Mouse (Mus musculus) neural tube, embryonic 13.5 days (tissue): ENCODE measurements around the gene Vti1a. TPM values are rescaled to one million over a fixed set of nuclear protein-coding genes. Genes with fewer than 3 reads are reported as not detected.
A peak's percentile ranks its signal among the peaks of the same experiment; 100 is the strongest.

Source experiments
- ATAC-seq: fragments of 200-750 bp; cut with Nextera tagmentation; 2 replicates; pipeline ENCODE4 v1.8.0; 2017; ENCODE audit warnings: low read depth, mild to moderate bottlenecking, moderate TSS enrichment, moderate library complexity
- H3K27ac ChIP-seq: fragments of 300-500 bp; sonication (generic); replicated peaks from 2 replicates; pipeline ENCODE4 v1.5.1; 2015; ENCODE audit warnings: moderate library complexity, mild to moderate bottlenecking, inconsistent platforms
- H3K27me3 ChIP-seq: fragments of 300-500 bp; sonication (generic); 2 replicates; pipeline ENCODE4 v1.6.1; 2015; ENCODE audit warnings: mild to moderate bottlenecking, inconsistent platforms
- H3K36me3 ChIP-seq: fragments of 300-500 bp; sonication (generic); 2 replicates; pipeline ENCODE4 v1.6.1; 2015; ENCODE audit warnings: mild to moderate bottlenecking, inconsistent platforms
- H3K4me1 ChIP-seq: fragments of 300-500 bp; sonication (generic); replicated peaks from 2 replicates; pipeline ENCODE4 v1.6.1; 2015; ENCODE audit warnings: inconsistent platforms
- H3K4me2 ChIP-seq: fragments of 300-500 bp; sonication (generic); 2 replicates; pipeline ENCODE4 v1.6.1; 2015; ENCODE audit warnings: inconsistent platforms, mild to moderate bottlenecking, moderate library complexity
- H3K4me3 ChIP-seq: fragments of 300-500 bp; sonication (generic); 2 replicates; pipeline ENCODE4 v1.5.1; 2015; ENCODE audit warnings: mild to moderate bottlenecking, inconsistent platforms
- H3K9ac ChIP-seq: fragments of 300-500 bp; sonication (generic); 2 replicates; pipeline ENCODE4 v1.6.1; 2015; ENCODE audit warnings: moderate library complexity, mild to moderate bottlenecking, inconsistent platforms
- H3K9me3 ChIP-seq: fragments of 300-500 bp; sonication (generic); 2 replicates; pipeline ENCODE4 v1.6.1; 2016; ENCODE audit warnings: inconsistent platforms
- WGBS: fragments of 180-500 bp; shearing (Covaris S2); methylation state at CpG from one replicate; pipeline ENCODE4 v1.1.7; 2015; 5-methylcytosine and 5-hydroxymethylcytosine counted together
- polyA plus RNA-seq: library from polyadenylated mRNA; unstranded; fragments of >200 nt; fragmentation: Nextera tagmentation; extraction: Ambion mirVana; gene quantifications from 2 replicates; pipeline ENCODE4 v1.2.1, GENCODE M21; 2015

Gene Vti1a
- polyA plus RNA-seq, 1 experiment from 2014 or later, result 28.8 TPM

DNA sequence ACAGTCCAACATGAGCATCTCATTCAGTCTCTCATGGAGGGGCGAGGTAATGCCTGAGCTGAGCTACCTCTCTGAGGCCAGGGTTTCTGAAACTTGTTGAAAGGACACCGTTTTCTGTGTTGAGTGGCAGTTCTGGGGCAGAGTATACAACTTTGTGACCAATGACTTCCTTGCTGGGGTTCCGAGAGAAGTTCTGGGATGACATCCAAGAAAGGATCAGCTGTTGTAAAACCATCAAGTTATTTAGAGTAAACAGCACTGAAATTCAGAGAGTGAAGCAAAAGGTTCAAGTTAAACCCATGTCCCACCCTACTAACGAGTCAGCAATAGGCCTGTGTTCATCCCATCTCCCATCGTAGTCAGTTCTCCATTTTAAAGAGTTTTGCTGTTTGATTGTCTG, 164.4 kb downstream of the Vti1a start:
- Histone ChIP-seq H3K4me1 (peaks cover 24% of the 10 kb centered on the region), H3K27me3 (no peaks in the 10 kb centered on the region), H3K9ac (no peak overlapping the region), H3K27ac (no peak overlapping the region), H3K4me3 (no peak overlapping the region), H3K4me2 (no peak overlapping the region), H3K9me3 (no peaks in the 10 kb centered on the region), H3K36me3 (no peaks in the 10 kb centered on the region)
- 68% methylated on average over 5 of the region's 5 CpGs for WGBS
- no peak for ATAC-seq

- H3K9ac ChIP-seq, result no peak overlapping the region
- no peaks in the 10 kb centered on the region for H3K9me3 ChIP-seq
- H3K27me3 ChIP-seq, result no peaks in the 10 kb centered on the region
- H3K4me3 ChIP-seq, result no peak overlapping the region
- H3K36me3 ChIP-seq, result no peaks in the 10 kb centered on the region
- no peak overlapping the region for H3K4me2 ChIP-seq
- 5% methylated on average over 5 of the region's 5 CpGs for WGBS
- H3K4me1 ChIP-seq, result peaks cover 24% of the 10 kb centered on the region
- peak; percentile 72; the same call in 1 of the 2 replicates for ATAC-seq
- peak overlapping the region; percentile 33; the same call in 1 of the 2 replicates for H3K27ac ChIP-seq
Measured at GRCm38 (mm10) chr19:55481308-55481707, 165.2 kb downstream of the Vti1a start.

DNA sequence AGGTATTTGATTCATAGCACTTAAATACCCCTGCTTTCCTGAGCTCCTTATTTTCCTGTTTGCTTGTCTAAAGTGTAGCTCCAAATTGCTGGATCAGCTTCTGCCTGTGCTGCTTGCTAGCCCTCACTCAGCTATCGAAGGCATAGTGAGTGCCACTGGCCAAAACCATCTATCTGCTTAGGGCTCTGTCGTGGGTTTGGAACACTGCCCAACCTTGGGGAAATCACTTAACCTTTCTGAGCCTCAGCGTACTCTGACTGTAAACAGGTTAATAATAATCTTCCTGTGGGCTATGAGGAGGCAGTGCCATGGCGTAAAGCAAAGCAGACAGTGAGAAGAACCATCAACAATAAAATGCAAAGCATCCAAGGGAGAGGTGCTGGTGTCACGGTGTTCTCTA, 167.4 kb downstream of the Vti1a start:
- H3K27ac ChIP-seq, result no peak overlapping the region
- 52% methylated on average over 5 of the region's 5 CpGs for WGBS
- no peak for ATAC-seq

GRCm38 (mm10) chr19:55484559-55484958, 168.5 kb downstream of the Vti1a start:
- H3K4me3 ChIP-seq, result no peak overlapping the region

More for the DNA sequence above, 167.4 kb downstream of the Vti1a start:
- H3K27me3 ChIP-seq, result no peaks in the 10 kb centered on the region
- no peak overlapping the region for H3K4me3 ChIP-seq
- no peaks in the 10 kb centered on the region for H3K9me3 ChIP-seq
- no peak overlapping the region for H3K9ac ChIP-seq
- no peak overlapping the region for H3K4me2 ChIP-seq
- peaks cover 21% of the 10 kb centered on the region for H3K4me1 ChIP-seq
- H3K36me3 ChIP-seq, result no peaks in the 10 kb centered on the region

DNA sequence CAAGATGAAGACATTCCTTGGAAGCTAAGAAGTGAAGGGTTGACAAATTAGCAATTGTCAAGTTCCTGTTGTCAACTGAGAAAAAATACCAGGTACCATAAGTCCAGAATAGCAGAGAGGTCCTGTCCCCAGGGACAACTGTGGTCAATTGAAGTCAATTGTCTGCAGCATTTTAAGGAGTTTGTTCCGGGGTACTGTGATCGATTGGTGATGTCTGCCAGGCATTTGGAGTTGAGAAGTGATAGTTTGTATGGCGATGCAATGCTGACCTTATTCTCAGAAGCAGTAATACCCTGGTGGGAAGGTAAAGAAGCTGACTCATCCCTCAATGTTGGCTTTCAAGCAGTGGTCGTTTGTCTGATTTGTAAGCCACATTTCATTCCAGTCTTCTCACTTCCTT, 170.4 kb downstream of the Vti1a start:
- H3K4me2 ChIP-seq, result no peak overlapping the region
- H3K27me3 ChIP-seq, result peaks cover 3% of the 10 kb centered on the region; the same call in 1 of the 2 replicates
- H3K36me3 ChIP-seq, result no peaks in the 10 kb centered on the region
- H3K4me3 ChIP-seq, result no peak overlapping the region
- ATAC-seq, result no peak
- 72% methylated on average over 4 of the region's 4 CpGs for WGBS
- no peaks in the 10 kb centered on the region for H3K9me3 ChIP-seq
- H3K9ac ChIP-seq, result no peak overlapping the region
- H3K4me1 ChIP-seq, result peaks cover 21% of the 10 kb centered on the region
- no peak overlapping the region for H3K27ac ChIP-seq

More at GRCm38 (mm10) chr19:55484559-55484958, 168.5 kb downstream of the Vti1a start:
- 74% methylated on average over 6 of the region's 6 CpGs for WGBS
- Histone ChIP-seq H3K27me3 (no peaks in the 10 kb centered on the region), H3K9ac (no peak overlapping the region), H3K4me1 (peaks cover 21% of the 10 kb centered on the region), H3K36me3 (no peaks in the 10 kb centered on the region), H3K27ac (no peak overlapping the region), H3K4me2 (no peak overlapping the region), H3K9me3 (no peaks in the 10 kb centered on the region)
- no peak for ATAC-seq

DNA sequence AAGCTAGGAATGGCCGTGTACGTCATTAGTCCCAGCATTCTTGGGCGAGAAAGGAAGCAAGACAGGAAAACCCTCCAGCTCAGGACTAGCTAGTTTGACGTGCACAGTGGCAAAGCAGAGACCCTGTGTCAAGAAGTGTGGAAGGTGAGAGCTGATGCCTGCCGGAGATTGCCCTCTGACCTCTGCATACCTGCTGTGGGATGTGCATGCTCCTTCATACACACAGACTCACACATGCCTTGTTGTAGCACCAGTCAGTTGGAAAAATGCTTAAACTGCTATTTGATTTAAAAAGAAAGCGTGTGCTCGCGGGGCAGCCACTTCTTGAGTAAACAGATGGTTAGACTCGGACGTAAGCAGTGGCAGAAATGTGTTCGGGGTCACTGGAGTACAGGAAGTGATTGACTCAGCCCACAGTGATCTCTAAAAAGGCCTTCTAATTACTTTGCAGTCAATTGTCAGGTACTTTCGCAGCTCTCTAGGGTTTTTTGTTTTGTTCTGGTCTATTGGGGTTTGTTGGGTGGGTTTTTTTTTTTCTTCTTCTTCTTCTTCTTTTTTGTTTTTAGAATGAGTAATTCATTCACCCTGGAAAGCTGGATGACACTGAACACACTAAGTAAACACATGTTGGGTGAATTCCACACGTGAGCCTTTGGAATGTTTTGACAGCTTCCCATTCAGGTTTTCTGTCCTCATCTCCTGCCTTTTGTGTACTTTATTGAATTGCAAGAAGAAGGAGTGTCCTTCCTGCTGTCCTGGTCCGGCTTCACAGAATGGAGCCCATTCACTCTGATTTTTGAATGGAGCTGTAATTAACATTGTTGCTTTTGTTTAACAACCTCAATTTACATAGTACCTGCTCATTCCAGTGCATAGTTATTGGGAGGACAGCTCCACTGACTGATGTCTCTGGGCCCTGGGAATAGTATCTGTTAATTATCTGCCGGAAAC, 175.3 kb downstream of the Vti1a start:
- Histone ChIP-seq H3K4me2 (no peak overlapping the region), H3K36me3 (no peaks in the 10 kb centered on the region), H3K4me3 (no peak overlapping the region), H3K27ac (no peak overlapping the region), H3K4me1 (peaks cover 15% of the 10 kb centered on the region), H3K9me3 (no peaks in the 10 kb centered on the region), H3K27me3 (peaks cover 18% of the 10 kb centered on the region), H3K9ac (no peak overlapping the region)
- ATAC-seq, result no peak
- 21% methylated on average over 15 of the region's 15 CpGs for WGBS

DNA sequence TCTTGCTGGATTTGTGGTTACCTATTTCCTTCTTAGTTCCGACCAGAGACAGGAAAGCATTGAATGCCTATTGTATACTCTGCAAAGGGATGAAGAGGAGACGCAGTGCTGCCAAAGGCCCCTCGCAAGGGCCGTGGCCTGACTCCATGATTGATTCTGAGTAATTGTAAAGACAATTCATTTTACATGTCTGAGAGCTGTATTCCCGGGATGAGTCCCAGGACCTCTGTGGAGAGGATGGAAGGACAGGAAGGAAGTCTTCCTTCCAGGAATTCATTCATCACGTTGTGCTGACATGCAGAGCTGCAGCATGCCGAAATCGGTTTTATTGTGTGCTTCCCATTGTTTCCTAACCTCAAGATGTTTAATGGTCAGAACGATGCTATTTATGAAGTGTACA, 180.2 kb downstream of the Vti1a start:
- ATAC-seq, result no peak
- Histone ChIP-seq H3K4me1 (peaks cover 30% of the 10 kb centered on the region), H3K27ac (no peak overlapping the region), H3K4me3 (no peak overlapping the region), H3K27me3 (peaks cover 15% of the 10 kb centered on the region), H3K9ac (no peak overlapping the region), H3K9me3 (no peaks in the 10 kb centered on the region), H3K4me2 (no peak overlapping the region), H3K36me3 (no peaks in the 10 kb centered on the region)
- WGBS, result 24% methylated on average over 9 of the region's 9 CpGs

- 73% methylated on average over 18 of the region's 18 CpGs for WGBS
- no peak overlapping the region for H3K27ac ChIP-seq
- H3K27me3 ChIP-seq, result peaks cover 11% of the 10 kb centered on the region
- no peaks in the 10 kb centered on the region for H3K9me3 ChIP-seq
- H3K9ac ChIP-seq, result no peak overlapping the region
- no peaks in the 10 kb centered on the region for H3K36me3 ChIP-seq
- no peak for ATAC-seq
- no peak overlapping the region for H3K4me2 ChIP-seq
- H3K4me1 ChIP-seq, result peaks cover 30% of the 10 kb centered on the region
- no peak overlapping the region for H3K4me3 ChIP-seq
Measured at GRCm38 (mm10) chr19:55499179-55499863, 183.2 kb downstream of the Vti1a start.

DNA sequence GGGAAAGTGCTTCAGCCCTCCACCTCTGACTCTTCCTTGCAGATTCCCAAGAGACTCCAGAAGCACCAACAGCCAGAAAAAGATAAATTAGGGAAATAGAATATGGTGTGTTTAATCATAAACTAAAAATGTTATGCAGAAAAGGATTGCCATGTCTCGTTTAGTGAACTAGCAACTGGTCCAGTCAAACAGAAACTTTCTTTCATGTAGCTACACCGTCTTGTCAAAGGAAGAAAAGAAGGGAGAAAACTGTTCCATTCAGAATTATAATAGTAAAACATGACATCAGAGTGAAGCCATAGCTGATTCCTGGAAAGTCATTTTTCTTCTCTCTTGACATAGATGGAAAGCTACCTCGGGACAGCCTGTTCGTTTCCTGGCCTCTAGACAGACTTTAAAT, 185.9 kb downstream of the Vti1a start:
- no peaks in the 10 kb centered on the region for H3K9me3 ChIP-seq
- H3K4me1 ChIP-seq, result peaks cover 20% of the 10 kb centered on the region
- no peak overlapping the region for H3K9ac ChIP-seq
- no peak for ATAC-seq
- no peak overlapping the region for H3K4me3 ChIP-seq
- no peak overlapping the region for H3K4me2 ChIP-seq
- H3K36me3 ChIP-seq, result peaks cover 3% of the 10 kb centered on the region; the same call in 1 of the 2 replicates
- no peaks in the 10 kb centered on the region for H3K27me3 ChIP-seq
- no peak overlapping the region for H3K27ac ChIP-seq
- 51% methylated on average over 4 of the region's 4 CpGs for WGBS

- WGBS, result 76% methylated on average over 4 of the region's 4 CpGs
- no peak for ATAC-seq
- no peaks in the 10 kb centered on the region for H3K9me3 ChIP-seq
Measured at GRCm38 (mm10) chr19:55503771-55504170, 187.7 kb downstream of the Vti1a start.

DNA sequence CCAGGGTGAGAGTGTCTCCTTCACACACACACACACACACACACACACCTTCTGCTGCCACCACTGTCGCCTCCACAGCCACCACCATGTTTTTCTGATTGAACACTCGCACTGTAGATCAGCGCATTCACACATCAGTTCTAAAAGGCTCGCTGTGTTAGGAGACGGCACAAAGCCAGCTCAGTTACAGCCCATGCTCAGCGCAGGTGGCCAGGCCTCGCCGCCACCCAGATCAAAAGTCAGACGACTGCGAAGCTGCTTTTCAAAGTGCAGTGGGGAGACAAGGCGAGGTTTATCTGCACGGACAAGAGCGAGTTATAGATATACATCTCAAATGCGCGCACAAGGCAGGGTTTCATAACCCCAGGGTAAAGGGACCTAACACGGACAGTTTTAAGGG, 191.7 kb downstream of the Vti1a start:
- H3K27ac ChIP-seq, result no peak overlapping the region
- no peak overlapping the region for H3K9ac ChIP-seq
- no peak overlapping the region for H3K4me2 ChIP-seq
- ATAC-seq, result no peak
- H3K4me3 ChIP-seq, result no peak overlapping the region
- H3K4me1 ChIP-seq, result no peaks in the 10 kb centered on the region; the same call in 1 of the 2 replicates
- H3K36me3 ChIP-seq, result peaks cover 4% of the 10 kb centered on the region; the same call in 1 of the 2 replicates
- WGBS, result 68% methylated on average over 16 of the region's 16 CpGs
- H3K27me3 ChIP-seq, result no peaks in the 10 kb centered on the region
- no peaks in the 10 kb centered on the region for H3K9me3 ChIP-seq

More at GRCm38 (mm10) chr19:55503771-55504170, 187.7 kb downstream of the Vti1a start:
- Histone ChIP-seq H3K4me3 (no peak overlapping the region), H3K36me3 (peaks cover 4% of the 10 kb centered on the region; the same call in 1 of the 2 replicates), H3K4me2 (no peak overlapping the region), H3K4me1 (peaks cover 18% of the 10 kb centered on the region), H3K27ac (no peak overlapping the region), H3K27me3 (no peaks in the 10 kb centered on the region), H3K9ac (no peak overlapping the region)

DNA sequence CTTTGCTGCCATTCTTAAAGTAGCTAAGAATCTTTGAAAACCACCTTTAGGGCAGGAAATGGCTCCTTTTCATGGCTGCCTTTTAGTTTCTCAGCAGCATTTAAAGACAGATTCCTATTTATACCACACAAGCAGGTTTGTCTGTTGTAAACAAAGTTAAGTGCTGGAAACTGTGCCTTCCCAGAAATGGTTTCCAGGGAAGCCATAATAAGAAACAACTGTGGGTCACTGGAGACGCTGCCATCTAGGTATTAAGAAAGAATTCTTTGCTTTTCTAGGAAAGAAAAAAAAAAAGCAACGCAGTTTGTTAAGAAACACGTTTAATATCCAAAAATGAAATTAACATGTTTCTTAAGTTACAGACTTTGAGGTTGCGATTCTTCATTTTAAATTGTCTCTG, 192.1 kb downstream of the Vti1a start:
- Histone ChIP-seq H3K27ac (no peak overlapping the region), H3K27me3 (no peaks in the 10 kb centered on the region), H3K9me3 (no peaks in the 10 kb centered on the region), H3K9ac (no peak overlapping the region), H3K4me2 (no peak overlapping the region), H3K4me1 (no peaks in the 10 kb centered on the region; the same call in 1 of the 2 replicates), H3K4me3 (no peak overlapping the region), H3K36me3 (peaks cover 4% of the 10 kb centered on the region; the same call in 1 of the 2 replicates)
- no peak for ATAC-seq
- 91% methylated on average over 4 of the region's 4 CpGs for whole genome bisulfite sequencing
